Mouse (Mus musculus) heart, adult 2 months (tissue): Measurements from ENCODE around the gene Olfr1032. TPM values are rescaled to one million over a fixed set of nuclear protein-coding genes. Genes with fewer than 3 reads are reported as not detected.

ENCODE experiments used
- polyA plus RNA-seq: library from polyadenylated mRNA; depleted of rRNA; stranded (reverse); fragments of >200 nt; gene quantifications from 2 replicates; pipeline ENCODE4 v1.2.3, GENCODE M21; 2012; rRNA removed
- total RNA-seq, 2 experiments: library from RNA; stranded (reverse); gene quantifications; 2 replicates each; pipeline ENCODE4 v1.2.3; 2021

Olfr1032 gene
- total and polyA plus RNA-seq, 3 experiments = not detected

Other genes with a start within 250 kb of the Olfr1032 start
Only the 30 nearest of the 31 such genes appear.
- not detected for gene Olfr1013, start 238.4 kb upstream of the Olfr1032 start, total RNA-seq
- gene Olfr1013, start 238.4 kb upstream of the Olfr1032 start, polyA plus RNA-seq = not detected in 2 replicates
- not detected for gene Olfr1014, start 232.8 kb upstream of the Olfr1032 start, total RNA-seq
- gene Olfr1014, start 232.8 kb upstream of the Olfr1032 start, polyA plus RNA-seq = not detected in 2 replicates
- gene Olfr1015, start 223.5 kb upstream of the Olfr1032 start, total RNA-seq = not detected
- gene Olfr1015, start 223.5 kb upstream of the Olfr1032 start, polyA plus RNA-seq = not detected in 2 replicates
- not detected for gene Olfr1016, start 203.0 kb upstream of the Olfr1032 start, total RNA-seq
- gene Olfr1016, start 203.0 kb upstream of the Olfr1032 start, polyA plus RNA-seq = not detected in 2 replicates
- gene Olfr1018, start 187.1 kb upstream of the Olfr1032 start, total RNA-seq = not detected
- gene Olfr1018, start 187.1 kb upstream of the Olfr1032 start, polyA plus RNA-seq = not detected in 2 replicates
- not detected for gene Olfr1019, start 160.1 kb upstream of the Olfr1032 start, total RNA-seq
- not detected in 2 replicates for gene Olfr1019, start 160.1 kb upstream of the Olfr1032 start, polyA plus RNA-seq
- gene Olfr1020, start 158.5 kb upstream of the Olfr1032 start, total RNA-seq = not detected
- not detected in 2 replicates for gene Olfr1020, start 158.5 kb upstream of the Olfr1032 start, polyA plus RNA-seq
- gene Olfr1022, start 136.9 kb upstream of the Olfr1032 start, total RNA-seq = not detected
- not detected in 2 replicates for gene Olfr1022, start 136.9 kb upstream of the Olfr1032 start, polyA plus RNA-seq
- gene Olfr1023, start 119.9 kb upstream of the Olfr1032 start, total RNA-seq = not detected
- not detected in 2 replicates for gene Olfr1023, start 119.9 kb upstream of the Olfr1032 start, polyA plus RNA-seq
- gene Olfr1024, start 100.5 kb upstream of the Olfr1032 start, total RNA-seq = not detected
- not detected in 2 replicates for gene Olfr1024, start 100.5 kb upstream of the Olfr1032 start, polyA plus RNA-seq
- gene Olfr1025-ps1, start 90.3 kb upstream of the Olfr1032 start, total RNA-seq = not detected
- gene Olfr1025-ps1, start 90.3 kb upstream of the Olfr1032 start, polyA plus RNA-seq = not detected in 2 replicates
- not detected for gene Olfr1026, start 84.0 kb upstream of the Olfr1032 start, total RNA-seq
- gene Olfr1026, start 84.0 kb upstream of the Olfr1032 start, polyA plus RNA-seq = not detected in 2 replicates
- gene Olfr1028, start 55.1 kb upstream of the Olfr1032 start, total RNA-seq = not detected
- not detected in 2 replicates for gene Olfr1028, start 55.1 kb upstream of the Olfr1032 start, polyA plus RNA-seq
- gene Olfr1029, start 31.6 kb upstream of the Olfr1032 start, total RNA-seq = not detected
- 0.20 TPM in 2 replicates for gene Olfr1029, start 31.6 kb upstream of the Olfr1032 start, polyA plus RNA-seq
- gene Olfr1030, start 26.3 kb upstream of the Olfr1032 start, total RNA-seq = not detected
- gene Olfr1030, start 26.3 kb upstream of the Olfr1032 start, polyA plus RNA-seq = not detected in 2 replicates
- not detected for gene Olfr1031, start 15.2 kb upstream of the Olfr1032 start, total RNA-seq
- gene Olfr1031, start 15.2 kb upstream of the Olfr1032 start, polyA plus RNA-seq = not detected in 2 replicates
- 1 to 10 TPM; 4.7 to 7.0 TPM for gene Olfr1033, start 15.1 kb downstream of the Olfr1032 start, total RNA-seq
- 1.6 and 4.5 TPM in 2 replicates for gene Olfr1033, start 15.1 kb downstream of the Olfr1032 start, polyA plus RNA-seq
- gene Olfr1034, start 40.3 kb downstream of the Olfr1032 start, total RNA-seq = under 1 TPM; 0.10 to 0.16 TPM
- gene Olfr1034, start 40.3 kb downstream of the Olfr1032 start, polyA plus RNA-seq = 0.20 and 0.73 TPM in 2 replicates
- not detected for gene Olfr1036, start 68.5 kb downstream of the Olfr1032 start, total RNA-seq
- not detected in 2 replicates for gene Olfr1036, start 68.5 kb downstream of the Olfr1032 start, polyA plus RNA-seq
- not detected for gene Olfr1037, start 81.8 kb downstream of the Olfr1032 start, total RNA-seq
- gene Olfr1037, start 81.8 kb downstream of the Olfr1032 start, polyA plus RNA-seq = not detected in 2 replicates
- gene Olfr1039, start 130.4 kb downstream of the Olfr1032 start, total RNA-seq = not detected
- gene Olfr1039, start 130.4 kb downstream of the Olfr1032 start, polyA plus RNA-seq = not detected in 2 replicates
- not detected for gene Olfr1040, start 141.2 kb downstream of the Olfr1032 start, total RNA-seq
- not detected in 2 replicates for gene Olfr1040, start 141.2 kb downstream of the Olfr1032 start, polyA plus RNA-seq
- gene Olfr1042, start 156.3 kb downstream of the Olfr1032 start, total RNA-seq = not detected
- not detected in 2 replicates for gene Olfr1042, start 156.3 kb downstream of the Olfr1032 start, polyA plus RNA-seq
- gene Olfr1043, start 162.0 kb downstream of the Olfr1032 start, total RNA-seq = not detected
- gene Olfr1043, start 162.0 kb downstream of the Olfr1032 start, polyA plus RNA-seq = not detected in 2 replicates
- gene Olfr1044, start 172.3 kb downstream of the Olfr1032 start, total RNA-seq = not detected
- gene Olfr1044, start 172.3 kb downstream of the Olfr1032 start, polyA plus RNA-seq = not detected in 2 replicates
- not detected for gene Olfr52, start 180.1 kb downstream of the Olfr1032 start, total RNA-seq
- gene Olfr52, start 180.1 kb downstream of the Olfr1032 start, polyA plus RNA-seq = not detected in 2 replicates
- gene Olfr1045, start 197.5 kb downstream of the Olfr1032 start, total RNA-seq = not detected
- gene Olfr1045, start 197.5 kb downstream of the Olfr1032 start, polyA plus RNA-seq = not detected in 2 replicates
- not detected for gene Olfr1046, start 213.8 kb downstream of the Olfr1032 start, total RNA-seq
- not detected in 2 replicates for gene Olfr1046, start 213.8 kb downstream of the Olfr1032 start, polyA plus RNA-seq
- gene Olfr1047, start 225.9 kb downstream of the Olfr1032 start, total RNA-seq = not detected
- not detected in 2 replicates for gene Olfr1047, start 225.9 kb downstream of the Olfr1032 start, polyA plus RNA-seq
- not detected for gene Olfr1048, start 234.7 kb downstream of the Olfr1032 start, total RNA-seq
- not detected in 2 replicates for gene Olfr1048, start 234.7 kb downstream of the Olfr1032 start, polyA plus RNA-seq